ENCODE assay signal across 22 mouse cellular contexts in the genomic region with DNA sequence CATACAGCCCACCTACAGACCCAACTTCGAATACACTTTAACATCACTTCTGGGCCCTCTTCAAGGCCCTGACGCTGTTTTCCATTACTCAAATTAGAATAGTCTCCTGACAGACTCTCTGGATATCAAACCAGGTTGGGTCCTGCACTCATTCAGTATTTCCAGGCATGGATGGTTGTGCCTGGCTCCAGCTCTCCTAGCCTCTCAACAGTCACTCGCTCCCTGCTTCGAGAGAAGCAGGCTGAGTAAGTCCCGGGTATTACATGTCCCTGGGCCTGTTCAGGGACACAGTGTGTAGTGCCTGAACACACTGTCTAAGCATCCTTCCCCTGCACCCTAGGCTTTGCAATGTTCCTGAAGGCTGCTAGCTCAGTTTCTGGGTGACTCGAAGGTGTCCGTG. TPM values are rescaled to one million over a fixed set of nuclear protein-coding genes. Genes with fewer than 3 reads are reported as not detected.
A peak's percentile ranks its signal among the peaks of the same experiment; 100 is the strongest.
DNase-seq lines count a peak whose midpoint lies in the region; ATAC-seq and TF ChIP-seq lines count a peak whose summit lies in the region.
"Had no signal": no experiment of that assay in that cellular context is flagged by ENCODE, and none has a peak within 500 bp of the region (broad histone marks: within the 10 kb centered on the region; RNA-seq: fewer than 3 reads in every experiment).

No protein-coding gene starts in this region.

- intact Hi-C loops in left cerebral cortex, adult 2 months (cut with DNase I) = no loop called here
- intact Hi-C loops in left cerebral cortex, postnatal 4 days (cut with DNase I) = no loop called here

- WGBS in cerebellum, adult 2 months = 31% methylated on average over 7 of the region's 7 CpGs

- no peak for TF ChIP-seq CTCF in cerebellum, adult 2 months (IDR thresholded peaks at IDR 0.05; ENCODE audit: borderline replicate concordance, insufficient read depth, low read depth, low read length)
- TF ChIP-seq CTCF in left cerebral cortex, adult 2 months (IDR thresholded peaks at IDR 0.05) = no peak

- H3K4me3 ChIP-seq in cerebellum, adult 2 months (replicated peaks; ENCODE audit: insufficient read depth, low read depth, low read length) = no peak overlapping the region
- no peak overlapping the region for H3K4me3 ChIP-seq in left cerebral cortex, adult 2 months
- H3K4me3 ChIP-seq: embryonic facial prominence, embryonic 10.5 days; embryonic facial prominence, embryonic 12.5 days; forebrain, embryonic 13.5 days; forebrain, embryonic 15.5 days had no signal

- H3K27ac ChIP-seq in cerebellum, adult 2 months (ENCODE audit: insufficient read depth, low read length) = peak overlapping the region; percentile 93
- peak overlapping the region; percentile 44 for H3K27ac ChIP-seq in left cerebral cortex, adult 2 months
- H3K27ac ChIP-seq: embryonic facial prominence, embryonic 10.5 days; embryonic facial prominence, embryonic 12.5 days; forebrain, embryonic 13.5 days; forebrain, embryonic 15.5 days had no signal

- TF ChIP-seq POLR2A in cerebellum, adult 2 months (IDR thresholded peaks at IDR 0.05; ENCODE audit: borderline replicate concordance, insufficient read depth, low read length) = no peak

- no peaks in the 10 kb centered on the region for H3K27me3 ChIP-seq in cerebellum, adult 2 months (ENCODE audit: control insufficient read depth, insufficient read depth, low read length)
- H3K27me3 ChIP-seq: embryonic facial prominence, embryonic 12.5 days; forebrain, embryonic 13.5 days; forebrain, embryonic 15.5 days had no signal

- peak; percentile 5; the same call in 1 of the 2 replicates for ATAC-seq in cerebellum, adult (ENCODE audit: insufficient number of reproducible peaks, low FRiP score, low TSS enrichment)
- ATAC-seq: activated CD4-positive, CD25-positive, alpha-beta regulatory T cell, adult 4 months; CD4-positive, CD25-positive, alpha-beta regulatory T cell, adult 4 months; forebrain, embryonic 13.5 days; forebrain, embryonic 15.5 days; Patski had no signal

- no peak for DNase-seq in cerebellum, adult 11 months
- DNase-seq in cerebellum, adult 2 months = peak in 1 of 2 experiments; percentile 55
- DNase-seq in cerebellum, postnatal 36 days = no peak
- peak; percentile 60 to 66 for DNase-seq in cerebellum, postnatal 25 days
- no peak for DNase-seq in cerebellum, adult 11-12 months
- no peak for DNase-seq in left cerebral cortex, adult 2 months (ENCODE audit: extremely low spot score in 1 of 2, low spot score in 2 of 2)
- DNase-seq in left cerebral cortex, postnatal 4 days = no peak
- DNase-seq: adrenal gland, adult 8-10 months; adrenal gland, postnatal 14 days; adrenal gland, postnatal 36 days; B cell, adult 2 months; forebrain, postnatal 0 days had no signal

- H3K4me1 ChIP-seq in cerebellum, adult 2 months (ENCODE audit: control insufficient read depth, insufficient read depth, low read length) = peaks cover 75% of the 10 kb centered on the region
- H3K4me1 ChIP-seq: embryonic facial prominence, embryonic 10.5 days; embryonic facial prominence, embryonic 12.5 days; forebrain, embryonic 13.5 days; forebrain, embryonic 15.5 days had no signal

RNA-seq across cellular contexts. Expression of a gene that starts 14.5 kb away (rescaled TPM):
- polyA plus RNA-seq in cerebellum, adult 2 months (2012; rRNA removed) = 102 and 117 TPM in 2 replicates
- 100 to 1,000 TPM; 258 to 266 TPM for total RNA-seq in left cerebral cortex, adult 2 months (2021)
- total RNA-seq in left cerebral cortex, postnatal 4 days (2021) = 100 to 1,000 TPM; 134 to 144 TPM
- total RNA-seq: CH12.LX had no signal
- polyA plus RNA-seq: G1E, Patski had no signal

Comparison
In these comparisons a context has a peak if more than half of its experiments do, and no peak if none do; other contexts are left out.
1. DNase-seq: peak in cerebellum, postnatal 25 days (2 of 2); none in cerebellum, adult 11 months (single experiment), cerebellum, postnatal 36 days (0 of 2), cerebellum, adult 11-12 months (single experiment), left cerebral cortex, adult 2 months (0 of 2) and left cerebral cortex, postnatal 4 days (single experiment).